Mouse (Mus musculus) right cerebral cortex, adult 18-20 months (tissue): ENCODE measurements around the gene Rab11fip5.

Experiments
- DNase-seq: peaks from one replicate; pipeline ENCODE4 v3.0.0; 2022; ENCODE audit warnings: mixed read lengths

Gene Rab11fip5

GRCm38 (mm10) chr6:85343027-85343426 is 31.4 kb downstream of the Rab11fip5 start:
- no peak for DNase-seq

GRCm38 (mm10) chr6:85341814-85342501 is 32.5 kb downstream of the Rab11fip5 start:
- DNase-seq = no peak

- DNase-seq = no peak
Observed at GRCm38 (mm10) chr6:85340184-85340583, 34.2 kb downstream of the Rab11fip5 start.

DNA sequence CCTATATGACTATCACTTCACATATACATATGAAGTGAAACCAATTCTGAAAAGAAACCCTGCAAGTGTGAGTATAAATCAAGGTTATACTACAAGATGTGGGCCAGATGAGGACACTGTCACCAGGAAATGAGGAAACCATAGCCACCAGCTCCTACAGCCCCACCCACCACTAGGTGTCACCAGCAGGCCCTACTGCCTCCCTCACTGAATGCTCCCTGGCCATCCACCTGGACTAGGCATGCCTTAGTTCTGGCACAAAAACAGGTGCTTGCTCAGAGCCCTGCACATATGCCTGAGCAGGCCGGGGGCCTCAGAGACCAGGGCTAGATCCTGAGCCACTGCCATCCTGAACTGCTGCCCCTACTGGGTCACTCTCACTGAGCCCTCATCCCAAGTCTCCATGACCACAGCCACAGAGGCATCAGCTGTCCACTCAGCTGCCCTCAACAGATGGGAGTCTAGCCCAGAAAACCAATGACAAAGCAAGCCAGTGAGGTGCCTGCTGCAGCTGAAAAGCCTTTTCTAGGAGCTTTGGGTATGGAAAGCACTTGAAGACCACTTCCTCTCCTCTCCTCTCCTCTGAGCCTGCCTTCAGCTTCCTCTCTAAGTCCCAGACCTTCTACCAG is 35.0 kb downstream of the Rab11fip5 start:
- DNase-seq = peak; percentile 59

GRCm38 (mm10) chr6:85336944-85337343 is 37.5 kb downstream of the Rab11fip5 start:
- peak; percentile 70 for DNase-seq

GRCm38 (mm10) chr6:85335352-85335751 is 39.1 kb downstream of the Rab11fip5 start:
- no peak for DNase-seq

GRCm38 (mm10) chr6:85334851-85335250 is 39.6 kb downstream of the Rab11fip5 start:
- DNase-seq = no peak

DNA sequence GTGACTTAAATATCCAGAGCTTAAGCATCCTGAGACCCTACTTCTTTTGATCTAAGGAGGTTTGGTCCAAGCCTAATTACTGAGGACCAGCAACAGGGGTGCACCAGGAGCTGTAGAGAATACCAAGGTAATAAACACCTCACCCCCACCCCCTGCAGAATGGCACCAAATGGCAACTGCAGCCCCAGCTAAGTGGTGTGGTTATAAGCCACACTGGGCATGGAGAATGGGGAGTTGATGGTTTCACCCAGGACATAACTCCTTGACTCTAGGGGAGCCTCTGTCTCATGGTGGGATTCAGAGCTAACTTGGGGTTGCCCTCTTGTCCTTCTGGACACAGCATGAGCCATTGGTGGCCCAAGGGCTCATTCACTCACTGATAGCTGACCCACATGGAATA is 40.2 kb downstream of the Rab11fip5 start:
- no peak for DNase-seq

DNA sequence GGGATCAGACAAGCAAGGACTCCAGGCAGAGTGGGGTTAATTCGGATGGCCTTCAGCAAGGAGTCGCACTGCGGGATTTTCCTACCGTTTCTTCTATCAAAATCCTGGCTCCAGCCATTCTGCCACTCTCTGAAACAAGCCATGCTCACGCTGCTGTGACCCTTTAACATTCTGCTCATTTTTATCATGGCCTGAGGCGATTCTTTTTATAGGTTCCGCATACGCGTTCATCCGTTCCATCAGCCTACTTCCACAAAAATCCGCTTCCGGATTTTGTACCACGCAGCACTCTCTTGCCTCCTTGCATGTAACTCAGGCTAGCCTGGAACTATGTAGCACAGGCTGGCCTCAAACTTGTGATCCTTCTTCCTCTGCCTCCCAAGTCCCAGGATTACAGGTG is 40.7 kb downstream of the Rab11fip5 start:
- peak; percentile 56 for DNase-seq

DNA sequence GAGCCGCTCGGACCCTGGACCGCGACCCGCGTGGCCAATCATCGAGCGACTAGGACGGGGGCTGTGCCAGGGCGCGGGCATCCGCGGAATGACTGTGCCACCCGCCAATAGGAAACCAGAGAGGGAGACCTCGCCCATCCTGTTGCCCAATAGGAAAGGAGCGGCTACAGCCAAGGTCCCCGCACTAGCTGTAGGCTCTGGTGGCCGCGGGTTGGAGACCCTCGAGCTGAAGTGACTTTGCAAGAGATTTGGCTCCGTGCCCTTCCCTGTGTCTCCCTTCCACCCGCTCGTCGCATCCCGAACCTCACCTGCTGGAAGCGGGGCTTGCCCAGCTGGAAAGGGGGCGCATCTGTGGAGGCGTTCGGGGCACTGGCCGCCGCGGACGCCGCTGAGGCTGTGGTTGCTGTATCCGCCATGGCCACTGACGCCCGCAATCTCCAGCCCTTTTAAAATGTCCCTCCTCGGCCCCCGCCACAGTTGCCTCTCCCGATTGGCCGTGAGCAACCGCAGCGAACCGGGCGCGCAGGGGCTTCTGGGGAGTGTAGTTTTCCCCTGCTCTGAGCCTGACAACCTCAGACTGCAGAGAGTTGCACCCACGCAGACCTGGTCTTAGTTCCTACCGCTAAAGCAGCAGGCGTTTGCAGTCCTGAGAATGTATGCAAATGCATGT is 41.3 kb downstream of the Rab11fip5 start, which contains the start of gene Sfxn5:
Gene Sfxn5, minus strand, starts transcription at position 423 of the 670 bp plus-strand sequence.
- peak; percentile 98 for DNase-seq

- DNase-seq = no peak
Observed at GRCm38 (mm10) chr6:85332351-85332999, 42.0 kb downstream of the Rab11fip5 start.

DNA sequence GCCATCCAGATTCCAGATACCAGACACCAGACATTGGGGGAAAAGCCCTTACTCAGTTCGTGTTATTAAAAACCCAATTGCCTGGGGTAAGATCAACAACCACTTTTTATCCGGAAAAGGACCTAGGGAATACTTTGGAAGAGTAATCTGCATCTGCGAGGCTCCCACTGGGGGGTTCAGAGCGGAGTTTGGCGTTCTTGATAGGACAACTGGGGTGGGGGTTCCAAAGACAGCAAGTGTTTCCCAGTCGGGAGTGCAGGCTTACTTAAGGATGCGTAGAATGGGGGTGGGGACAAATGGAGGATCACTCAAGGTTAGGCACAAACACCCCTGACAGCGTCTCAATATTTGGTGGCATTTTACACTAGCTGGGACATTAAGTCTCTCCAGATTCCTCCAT is 42.7 kb downstream of the Rab11fip5 start:
- no peak for DNase-seq

- no peak for DNase-seq
Observed at GRCm38 (mm10) chr6:85331221-85331735, 43.2 kb downstream of the Rab11fip5 start.

DNA sequence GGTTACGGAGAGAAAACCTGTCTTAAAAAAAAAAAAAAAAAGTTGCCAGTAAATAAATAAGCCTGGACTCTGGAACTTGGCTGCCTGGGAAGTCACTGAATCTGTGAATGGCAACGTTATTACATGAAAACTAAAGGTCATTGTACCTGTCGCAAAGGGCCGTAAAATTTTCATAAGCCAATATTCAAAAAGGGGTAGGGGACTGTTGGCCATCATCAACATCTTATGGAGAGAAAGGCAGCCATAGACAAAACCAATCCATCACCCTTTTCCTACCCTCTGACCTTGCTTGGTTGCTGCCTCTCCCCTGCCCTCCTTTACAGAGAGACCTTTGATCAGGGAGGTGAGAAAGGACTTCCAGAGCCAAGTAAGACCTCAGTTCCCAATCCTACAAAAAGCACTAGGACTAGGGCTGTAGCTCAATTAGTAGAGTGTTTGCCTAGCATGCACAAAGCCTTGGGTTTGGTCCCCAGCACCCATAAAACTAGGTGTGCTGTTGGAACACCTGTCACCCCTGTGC is 44.7 kb downstream of the Rab11fip5 start:
- DNase-seq = no peak

DNA sequence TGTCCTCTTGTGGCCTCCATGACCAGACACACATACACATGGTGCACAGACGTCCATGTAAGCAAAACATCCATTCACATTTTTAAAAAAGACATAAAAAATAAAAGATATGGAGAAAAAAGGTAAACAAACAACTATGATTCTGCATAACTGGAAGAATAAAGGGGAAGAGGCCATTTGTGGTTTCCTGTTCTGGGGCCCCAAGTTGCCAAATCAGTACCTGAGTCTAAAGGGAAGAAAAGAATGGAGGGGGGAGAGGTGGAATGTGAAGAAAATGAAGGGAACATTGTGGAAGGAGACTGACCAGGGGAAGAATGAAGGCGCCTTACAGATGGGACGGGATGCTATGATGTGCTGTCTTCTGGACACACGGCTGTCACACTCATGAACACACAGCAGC is 47.9 kb downstream of the Rab11fip5 start:
- DNase-seq = no peak

- DNase-seq = no peak
Observed at GRCm38 (mm10) chr6:85325109-85325508, 49.3 kb downstream of the Rab11fip5 start.

- peak; percentile 67 for DNase-seq
Observed at GRCm38 (mm10) chr6:85320445-85320866, 54.0 kb downstream of the Rab11fip5 start.

DNA sequence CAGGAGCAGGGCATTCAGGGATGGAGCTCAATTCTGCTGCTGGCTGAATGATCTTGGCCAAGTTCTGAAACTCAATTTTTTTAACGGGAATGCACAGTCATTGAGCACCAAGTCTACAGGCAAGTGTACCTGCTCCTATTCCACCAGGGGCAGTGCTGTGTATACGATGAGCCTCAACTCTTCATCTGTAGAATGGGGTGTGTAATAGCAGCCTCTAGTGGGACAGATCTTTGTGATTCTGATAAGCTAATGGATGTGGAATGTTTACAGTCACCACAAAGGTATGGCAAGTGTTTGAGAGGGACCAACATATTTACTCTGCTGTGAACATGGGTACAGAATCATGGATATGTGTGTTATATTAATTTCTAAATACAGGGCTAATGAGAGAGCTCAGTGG is 58.2 kb downstream of the Rab11fip5 start:
- DNase-seq = no peak

DNA sequence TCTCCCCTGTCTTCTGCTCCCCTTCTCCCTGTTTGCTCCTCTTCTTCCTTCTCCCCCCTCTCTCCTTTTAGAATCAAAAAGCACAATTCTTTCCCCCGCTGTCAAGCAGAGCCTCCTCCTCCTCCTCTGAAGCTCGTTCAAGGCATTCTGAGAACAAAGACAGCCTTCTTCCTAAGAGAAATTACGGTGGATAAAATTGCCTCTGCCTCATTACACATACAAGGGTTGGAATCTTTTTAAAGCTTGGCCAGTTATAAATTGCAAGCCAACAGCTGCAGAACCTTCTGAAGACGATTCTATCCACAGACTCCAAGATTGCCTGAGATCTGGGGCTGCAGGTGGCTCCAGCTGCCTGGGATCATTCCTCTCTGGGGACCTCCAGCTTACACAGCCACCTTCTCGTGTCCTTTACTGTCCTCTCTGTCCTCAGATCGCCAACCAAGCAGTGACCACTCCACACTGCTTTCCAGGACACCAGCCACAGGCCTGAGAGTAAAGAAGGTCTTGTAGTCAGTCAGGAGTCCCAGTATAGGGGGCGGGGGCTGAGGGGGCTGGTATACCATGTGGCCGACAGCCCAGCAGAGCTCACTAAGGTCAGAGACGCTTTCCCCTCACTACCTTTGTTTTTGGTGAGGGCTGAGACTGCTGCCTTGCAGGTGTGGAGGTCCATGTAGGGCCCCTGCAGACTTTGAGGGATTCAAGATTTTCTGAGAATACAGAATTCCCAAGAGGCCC is 60.2 kb downstream of the Rab11fip5 start:
- no peak for DNase-seq

DNA sequence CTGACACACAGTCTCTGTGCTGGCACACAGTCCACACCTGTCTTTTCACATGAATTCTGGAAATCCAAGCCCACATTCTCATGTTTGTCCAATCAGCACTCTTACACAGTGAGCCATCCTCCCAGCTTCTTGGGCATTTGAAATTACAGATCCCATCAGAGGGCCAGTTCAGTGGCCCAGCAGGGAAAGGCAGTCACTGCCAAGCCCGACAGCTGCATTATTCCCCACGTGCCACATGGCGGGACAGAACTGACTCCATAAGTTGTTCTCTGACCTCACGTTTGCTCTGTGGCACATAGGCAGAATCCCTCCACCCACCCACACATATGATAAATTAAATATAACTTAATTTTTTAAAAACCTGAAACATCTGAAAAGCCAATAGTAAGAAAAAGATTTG is 66.5 kb downstream of the Rab11fip5 start:
- no peak for DNase-seq

DNA sequence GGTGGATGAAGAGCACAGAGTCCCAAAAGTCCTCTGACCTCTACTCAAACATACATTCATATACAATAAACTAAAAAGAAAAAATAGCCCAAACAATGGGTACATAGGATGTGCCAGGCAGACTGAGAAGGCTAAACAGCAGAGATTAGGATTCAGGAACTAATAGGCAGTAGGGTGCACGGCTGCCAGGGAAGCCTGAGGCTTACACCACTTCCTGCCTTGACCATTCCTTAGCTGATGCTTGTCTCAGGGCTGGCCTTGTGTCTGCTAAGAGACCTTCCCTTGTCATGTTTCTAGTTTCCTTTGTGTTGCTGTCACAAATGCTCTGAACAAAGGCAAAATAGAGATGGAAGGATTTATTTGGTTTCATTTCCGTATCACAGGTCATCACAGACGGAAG is 68.1 kb downstream of the Rab11fip5 start:
- DNase-seq = no peak

- no peak for DNase-seq
Observed at GRCm38 (mm10) chr6:85305826-85306225, 68.6 kb downstream of the Rab11fip5 start.
